Mouse (Mus musculus) midbrain, embryonic 12.5 days (tissue): Measurements from ENCODE around the gene Lrp10. TPM values are rescaled to one million over a fixed set of nuclear protein-coding genes. Genes with fewer than 3 reads are reported as not detected.

Experiments
- ATAC-seq: fragments of 200-750 bp; cut with Nextera tagmentation; 2 replicates; pipeline ENCODE4 v1.8.0; 2017; ENCODE audit warnings: low read depth, moderate TSS enrichment, moderate library complexity; ENCODE audit not compliant: low FRiP score
- H3K27ac ChIP-seq: fragments of 300-500 bp; sonication (generic); replicated peaks from 2 replicates; pipeline ENCODE4 v1.5.1; 2016; ENCODE audit warnings: mild to moderate bottlenecking
- H3K27me3 ChIP-seq: fragments of 300-500 bp; sonication (generic); 2 replicates; pipeline ENCODE4 v1.6.1; 2016; ENCODE audit warnings: mild to moderate bottlenecking
- H3K36me3 ChIP-seq: fragments of 300-500 bp; sonication (generic); 2 replicates; pipeline ENCODE4 v1.6.1; 2016
- H3K4me1 ChIP-seq: fragments of 300-500 bp; sonication (generic); 2 replicates; pipeline ENCODE4 v1.6.1; 2016
- H3K4me2 ChIP-seq: fragments of 300-500 bp; sonication (generic); replicated peaks from 2 replicates; pipeline ENCODE4 v1.6.1; 2016; ENCODE audit warnings: mild to moderate bottlenecking, moderate library complexity
- H3K4me3 ChIP-seq: fragments of 300-500 bp; sonication (generic); 2 replicates; pipeline ENCODE4 v1.5.1; 2016; ENCODE audit warnings: mild to moderate bottlenecking
- H3K9ac ChIP-seq: fragments of 300-500 bp; sonication (generic); replicated peaks from 2 replicates; pipeline ENCODE4 v1.6.1; 2016; ENCODE audit warnings: mild to moderate bottlenecking, moderate library complexity
- H3K9me3 ChIP-seq: fragments of 300-500 bp; sonication (generic); 2 replicates; pipeline ENCODE4 v1.6.1; 2016; ENCODE audit warnings: mild to moderate bottlenecking
- WGBS: fragments of 180-500 bp; shearing (Covaris S2); methylation state at CpG from one replicate; pipeline ENCODE4 v1.1.7; 2016; 5-methylcytosine and 5-hydroxymethylcytosine counted together
- polyA plus RNA-seq: library from polyadenylated mRNA; unstranded; fragments of >200 nt; fragmentation: Nextera tagmentation; extraction: Ambion mirVana; gene quantifications from 2 replicates; pipeline ENCODE4 v1.2.1, GENCODE M21; 2016

Lrp10 gene
- polyA plus RNA-seq, result 31.1 and 32.5 TPM in 2 replicates

DNA sequence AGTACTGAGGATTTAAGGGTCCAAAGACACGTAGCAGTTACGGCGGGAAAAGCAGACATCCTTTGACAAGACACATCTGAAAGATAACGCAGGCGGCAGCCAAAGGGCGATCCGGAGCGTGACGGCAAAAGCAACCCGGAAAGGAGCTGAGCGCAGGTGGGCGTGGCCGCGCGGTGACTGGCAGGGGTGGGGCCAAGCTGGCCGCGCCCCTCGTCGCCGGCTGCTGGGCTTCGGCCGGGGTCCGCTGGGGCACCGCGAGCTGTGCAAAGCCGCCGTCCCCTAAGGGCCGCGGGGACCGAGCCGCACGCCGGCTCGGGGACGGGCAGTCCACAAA, at the start of gene Lrp10:
Lrp10 (plus strand) TSS at position 179 of the 334 bp plus-strand sequence.
- peaks cover 17% of the 10 kb centered on the region for H3K36me3 ChIP-seq
- H3K4me1 ChIP-seq, result 0 out of 2 replicates have a peak, but pooled peaks cover 13% of the 10 kb centered on the region
- under 1% methylated on average over 35 of the region's 35 CpGs for WGBS
- no peaks in the 10 kb centered on the region for H3K9me3 ChIP-seq
- peak within 1 kb of the TSS; percentile 75 for H3K27ac ChIP-seq
- peak within 1 kb of the TSS; percentile 77 for H3K9ac ChIP-seq
- peak; percentile 92 for ATAC-seq
- H3K4me3 ChIP-seq, result peak within 1 kb of the TSS; percentile 80
- H3K4me2 ChIP-seq, result peak within 1 kb of the TSS; percentile 79
- 0 out of 2 replicates have a peak, but pooled peaks cover 6% of the 10 kb centered on the region for H3K27me3 ChIP-seq

DNA sequence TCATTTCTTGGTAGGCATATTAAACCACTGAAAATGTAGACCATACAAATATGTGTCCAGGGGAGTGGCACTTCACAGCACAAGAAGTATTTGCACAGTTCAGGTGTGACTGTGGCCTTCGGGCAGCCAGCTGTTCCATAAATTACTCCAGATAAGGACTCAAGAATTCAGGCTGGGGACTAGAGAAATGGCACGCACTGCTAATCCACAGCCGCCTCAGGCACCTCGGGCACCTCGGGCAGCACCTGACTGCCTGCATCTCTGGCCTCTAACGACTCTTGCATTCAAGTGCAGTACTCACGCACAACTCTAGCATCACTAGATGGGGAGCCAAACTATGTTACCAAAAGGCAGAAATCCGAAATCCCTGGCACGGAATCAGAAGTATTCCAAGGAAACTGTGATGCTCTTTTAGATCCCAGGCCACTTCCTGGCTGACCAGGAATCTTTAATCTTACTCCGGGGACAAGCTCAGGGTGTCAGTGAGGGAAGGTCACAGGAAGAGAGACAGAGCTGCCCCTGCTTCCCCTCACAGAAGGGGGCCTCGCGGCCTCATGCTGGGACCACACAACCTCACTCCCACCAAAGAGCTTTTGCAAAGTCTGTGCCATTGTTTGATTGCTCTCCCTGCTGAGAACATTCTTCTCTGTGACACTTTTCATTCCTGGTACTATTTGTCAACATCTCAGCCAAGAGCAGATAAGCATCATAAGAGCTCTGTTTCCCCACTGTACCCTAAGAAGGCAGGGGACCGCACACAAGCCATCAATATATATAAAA, 48.5 kb upstream of the Lrp10 start:
- Histone ChIP-seq H3K27me3 (peaks cover 42% of the 10 kb centered on the region), H3K4me3 (no peak overlapping the region), H3K36me3 (no peaks in the 10 kb centered on the region), H3K27ac (no peak overlapping the region), H3K9ac (no peak overlapping the region), H3K9me3 (no peaks in the 10 kb centered on the region), H3K4me1 (peaks cover 11% of the 10 kb centered on the region), H3K4me2 (no peak overlapping the region)
- 8% methylated on average over 13 of the region's 13 CpGs for WGBS
- no peak for ATAC-seq

- ATAC-seq, result no peak
- H3K4me1 ChIP-seq, result peaks cover 11% of the 10 kb centered on the region
- no peak overlapping the region for H3K4me2 ChIP-seq
- no peaks in the 10 kb centered on the region for H3K36me3 ChIP-seq
- no peak overlapping the region for H3K27ac ChIP-seq
- peaks cover 42% of the 10 kb centered on the region for H3K27me3 ChIP-seq
- no peak overlapping the region for H3K9ac ChIP-seq
- 31% methylated on average over 5 of the region's 5 CpGs for WGBS
- H3K9me3 ChIP-seq, result no peaks in the 10 kb centered on the region
- no peak overlapping the region for H3K4me3 ChIP-seq
These were observed 47.6 kb upstream of the Lrp10 start for GRCm38 (mm10) chr14:54416229-54416775.

GRCm38 (mm10) chr14:54416830-54417229, 47.1 kb upstream of the Lrp10 start:
- Histone ChIP-seq H3K36me3 (no peaks in the 10 kb centered on the region), H3K4me3 (no peak overlapping the region), H3K9ac (no peak overlapping the region), H3K4me2 (no peak overlapping the region), H3K4me1 (peaks cover 11% of the 10 kb centered on the region), H3K27ac (no peak overlapping the region), H3K9me3 (no peaks in the 10 kb centered on the region), H3K27me3 (peaks cover 42% of the 10 kb centered on the region)
- ATAC-seq, result no peak
- 46% methylated on average over 3 of the region's 4 CpGs for WGBS

DNA sequence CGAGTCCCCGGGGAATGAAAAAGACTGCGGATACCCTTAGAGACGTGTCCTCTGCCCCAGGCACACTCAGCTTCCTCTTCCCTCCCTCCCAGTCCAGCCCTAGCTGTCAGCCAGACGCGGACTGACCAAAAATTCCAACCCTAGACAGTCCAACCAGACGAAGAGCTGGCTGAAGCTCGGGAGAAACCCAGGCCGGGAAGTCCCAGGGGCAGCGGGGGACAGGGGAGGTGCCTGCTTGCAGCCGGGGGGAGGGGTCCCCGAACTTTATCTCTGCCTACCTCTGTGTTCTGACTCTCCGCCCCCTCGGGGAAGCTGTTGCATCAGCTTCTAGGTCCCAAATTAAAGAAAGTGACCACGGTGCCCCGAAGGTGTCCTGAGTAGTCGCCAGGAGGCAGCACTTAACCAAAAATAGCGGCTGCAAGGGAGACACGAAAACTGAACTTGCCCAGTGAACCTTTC, 46.3 kb upstream of the Lrp10 start, which contains the start of gene Slc7a7:
Slc7a7 (minus strand) TSS at position 158 of the 459 bp plus-strand sequence.
- H3K36me3 ChIP-seq, result no peaks in the 10 kb centered on the region
- WGBS, result 4% methylated on average over 19 of the region's 19 CpGs
- no peak within 1 kb of the TSS for H3K4me3 ChIP-seq
- no peak within 1 kb of the TSS for H3K27ac ChIP-seq
- peak within 1 kb of the TSS; percentile 26 for H3K4me2 ChIP-seq
- no peaks in the 10 kb centered on the region for H3K9me3 ChIP-seq
- H3K4me1 ChIP-seq, result peaks cover 11% of the 10 kb centered on the region
- H3K9ac ChIP-seq, result no peak within 1 kb of the TSS
- peaks cover 42% of the 10 kb centered on the region for H3K27me3 ChIP-seq
- ATAC-seq, result no peak

GRCm38 (mm10) chr14:54421014-54421413, 42.9 kb upstream of the Lrp10 start:
- Histone ChIP-seq H3K27ac (no peak overlapping the region), H3K4me1 (peaks cover 3% of the 10 kb centered on the region; the same call in 1 of the 2 replicates), H3K36me3 (no peaks in the 10 kb centered on the region), H3K4me3 (no peak overlapping the region), H3K27me3 (peaks cover 18% of the 10 kb centered on the region), H3K9me3 (no peaks in the 10 kb centered on the region), H3K9ac (no peak overlapping the region), H3K4me2 (no peak overlapping the region)
- WGBS, result 83% methylated on average over 2 of the region's 2 CpGs
- ATAC-seq, result no peak

DNA sequence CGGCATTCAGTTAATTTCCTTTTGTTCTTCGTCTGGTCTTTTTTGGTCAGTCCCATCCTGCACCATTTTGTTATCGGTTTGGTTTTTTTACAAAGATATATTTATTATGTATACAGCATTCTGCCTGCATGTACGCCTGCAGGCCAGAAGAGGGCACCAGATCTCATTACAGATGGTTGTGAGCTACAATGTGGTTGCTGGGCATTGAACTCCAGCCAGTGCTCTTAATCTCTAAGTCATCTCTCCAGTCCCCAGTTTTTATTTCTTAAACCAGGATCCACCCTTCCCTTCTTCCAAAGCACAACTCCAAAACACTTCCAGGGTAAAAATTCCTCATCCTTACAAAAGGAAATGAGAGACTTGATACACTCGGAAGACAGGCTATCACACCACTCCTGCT, 40.5 kb upstream of the Lrp10 start:
- H3K4me3 ChIP-seq, result no peak overlapping the region
- no peak for ATAC-seq
- H3K27ac ChIP-seq, result no peak overlapping the region
- no peak overlapping the region for H3K4me2 ChIP-seq
- H3K27me3 ChIP-seq, result no peaks in the 10 kb centered on the region
- 63% methylated on average over 5 of the region's 5 CpGs for WGBS
- H3K9ac ChIP-seq, result no peak overlapping the region
- no peaks in the 10 kb centered on the region for H3K9me3 ChIP-seq
- H3K4me1 ChIP-seq, result peaks cover 17% of the 10 kb centered on the region
- H3K36me3 ChIP-seq, result no peaks in the 10 kb centered on the region; the same call in 1 of the 2 replicates

DNA sequence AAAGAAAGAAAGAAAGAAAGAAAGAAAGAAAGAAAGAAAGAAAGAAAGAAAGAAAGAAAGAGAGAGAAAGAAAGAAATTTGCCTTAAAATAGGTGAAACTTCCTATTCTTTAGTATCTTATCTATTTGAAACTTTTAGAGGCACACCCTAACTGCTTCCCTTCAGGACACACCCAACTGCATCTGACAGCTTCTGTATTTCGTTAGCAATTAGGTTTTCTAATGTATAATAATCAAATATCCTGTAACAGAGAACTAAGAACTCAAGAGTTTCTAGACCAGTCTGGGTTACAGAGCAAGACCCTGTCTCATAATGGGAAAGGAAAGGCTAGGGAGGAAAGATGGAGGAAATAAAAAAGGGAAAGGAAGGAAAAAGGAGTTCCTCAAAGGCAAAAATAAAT, 39.3 kb upstream of the Lrp10 start:
- 87% methylated on average over 1 of the region's 1 CpGs for WGBS

DNA sequence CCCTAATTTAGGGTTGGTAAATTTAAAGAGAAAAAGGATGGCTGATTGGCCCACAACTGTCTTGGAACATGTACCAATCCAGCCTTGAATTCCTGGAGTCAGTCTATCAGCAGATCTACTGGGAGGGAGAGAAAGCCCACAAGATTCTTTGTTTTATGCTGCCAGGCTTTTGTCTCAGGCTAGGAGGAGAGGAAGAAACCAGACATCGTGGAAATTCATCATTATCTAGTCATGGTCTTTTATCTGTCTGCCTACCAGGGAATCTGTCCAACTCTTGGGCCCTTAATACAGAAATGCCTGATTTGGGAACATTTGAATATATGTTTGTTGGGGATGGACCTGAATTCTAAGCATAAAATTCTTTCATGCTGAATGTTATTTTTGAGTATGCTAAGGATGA, 38.4 kb upstream of the Lrp10 start:
- H3K27me3 ChIP-seq, result no peaks in the 10 kb centered on the region
- H3K4me2 ChIP-seq, result peak overlapping the region; percentile 64
- H3K4me3 ChIP-seq, result peak overlapping the region; percentile 86; the same call in 1 of the 2 replicates
- H3K36me3 ChIP-seq, result peaks cover 10% of the 10 kb centered on the region; the same call in 1 of the 2 replicates
- no peak for ATAC-seq
- H3K9ac ChIP-seq, result no peak overlapping the region
- no peak overlapping the region for H3K27ac ChIP-seq
- no peaks in the 10 kb centered on the region for H3K9me3 ChIP-seq
- peaks cover 32% of the 10 kb centered on the region for H3K4me1 ChIP-seq
- WGBS, result 91% methylated on average over 1 of the region's 1 CpGs

More for the DNA sequence above, 39.3 kb upstream of the Lrp10 start:
- H3K4me3 ChIP-seq, result no peak overlapping the region
- no peaks in the 10 kb centered on the region for H3K9me3 ChIP-seq
- no peak for ATAC-seq
- no peak overlapping the region for H3K9ac ChIP-seq
- peaks cover 22% of the 10 kb centered on the region for H3K4me1 ChIP-seq
- no peak overlapping the region for H3K27ac ChIP-seq
- no peaks in the 10 kb centered on the region for H3K27me3 ChIP-seq
- H3K4me2 ChIP-seq, result no peak overlapping the region
- peaks cover 6% of the 10 kb centered on the region; the same call in 1 of the 2 replicates for H3K36me3 ChIP-seq

- Histone ChIP-seq H3K27ac (peak overlapping the region; percentile 83), H3K36me3 (peaks cover 10% of the 10 kb centered on the region; the same call in 1 of the 2 replicates), H3K4me1 (peaks cover 38% of the 10 kb centered on the region), H3K4me3 (peak overlapping the region; percentile 86), H3K9ac (peak overlapping the region; percentile 84), H3K9me3 (no peaks in the 10 kb centered on the region), H3K27me3 (no peaks in the 10 kb centered on the region), H3K4me2 (peak overlapping the region; percentile 64)
- 0 out of 2 replicates have a peak, but pooled peaks have one; percentile 28 for ATAC-seq
- 34% methylated on average over 14 of the region's 14 CpGs for WGBS
These were observed 37.8 kb upstream of the Lrp10 start for GRCm38 (mm10) chr14:54426003-54426688.

- WGBS, result under 1% methylated on average over 48 of the region's 48 CpGs
These were observed 37.1 kb upstream of the Lrp10 start, which contains the start of gene Mrpl52 for GRCm38 (mm10) chr14:54426689-54427398. Mrpl52 (plus strand) TSS chr14:54426909.

More at GRCm38 (mm10) chr14:54426689-54427398, 37.1 kb upstream of the Lrp10 start, which contains the start of gene Mrpl52:
- H3K27me3 ChIP-seq, result no peaks in the 10 kb centered on the region
- H3K4me2 ChIP-seq, result peak within 1 kb of the TSS; percentile 64
- peak within 1 kb of the TSS; percentile 84 for H3K9ac ChIP-seq
- H3K4me1 ChIP-seq, result peaks cover 39% of the 10 kb centered on the region
- no peaks in the 10 kb centered on the region for H3K9me3 ChIP-seq
- peak; percentile 80 for ATAC-seq
- H3K36me3 ChIP-seq, result peaks cover 10% of the 10 kb centered on the region; the same call in 1 of the 2 replicates
- peak within 1 kb of the TSS; percentile 86 for H3K4me3 ChIP-seq
- peak within 1 kb of the TSS; percentile 83 for H3K27ac ChIP-seq
